Mouse (Mus musculus): ENCODE results near the gene Spib.

Gene Spib

GRCm38 (mm10) chr7:44531946-44532732 is at the start of gene Spib:
Gene Spib (minus strand): TSS chr7:44532071.
- no peak for DNase-seq

GRCm38 (mm10) chr7:44581637-44582036 is 49.8 kb upstream of the Spib start:
- peak; percentile 71 for DNase-seq

GRCm38 (mm10) chr7:44576333-44576844 is 44.5 kb upstream of the Spib start:
- peak; percentile 73 for DNase-seq

DNA sequence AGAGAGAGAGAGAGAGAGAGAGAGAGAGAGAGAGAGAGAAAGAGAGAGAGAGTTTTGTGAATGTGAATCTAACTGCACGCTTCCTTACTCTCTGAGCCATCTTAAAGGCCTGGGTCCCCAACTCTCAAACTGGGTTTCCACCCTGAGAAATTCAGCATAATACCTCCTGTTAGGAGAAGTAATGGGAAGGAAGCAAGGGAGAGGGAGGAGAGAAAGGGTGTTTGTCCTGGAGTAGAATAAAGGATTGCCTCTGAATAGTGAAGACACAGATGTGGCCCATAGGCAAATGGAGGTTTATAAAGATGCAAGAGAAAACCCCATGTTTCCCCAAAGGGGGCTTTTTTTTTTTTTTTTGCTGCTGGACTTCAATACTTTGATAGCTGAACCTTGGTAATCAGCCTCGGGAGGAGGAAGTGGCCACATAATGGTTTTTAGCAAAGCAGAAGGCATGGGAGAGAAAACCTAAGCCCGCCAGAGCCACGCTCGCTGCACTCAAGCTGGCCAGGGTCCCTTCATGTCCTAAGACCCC is 41.1 kb upstream of the Spib start:
- no peak for DNase-seq

DNA sequence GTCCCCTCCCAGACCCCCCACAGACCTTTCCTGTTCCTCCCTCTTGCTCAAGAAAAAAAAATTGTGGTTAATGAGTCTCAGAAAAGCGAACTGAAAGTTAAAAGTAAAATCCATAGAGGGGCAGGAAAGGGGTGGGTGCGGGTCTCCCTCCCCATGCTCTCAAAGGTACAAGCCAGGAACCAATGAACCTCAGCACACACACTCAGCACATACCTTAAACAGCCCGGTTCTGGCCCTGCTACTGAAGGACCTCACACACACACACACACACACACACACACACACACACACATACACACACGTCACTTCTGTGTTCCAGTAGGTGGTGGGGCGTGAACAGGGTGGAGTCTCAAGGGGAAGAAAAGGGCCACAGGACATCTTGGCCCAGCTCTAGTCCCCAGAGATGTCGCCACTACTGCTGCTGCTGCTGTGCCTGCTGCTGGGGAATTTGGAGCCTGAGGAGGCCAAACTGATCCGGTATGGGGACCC is 40.4 kb upstream of the Spib start, which contains the start of gene Napsa:
TSS of gene Napsa (plus strand) at position 168 of the 489 bp plus-strand sequence.
- DNase-seq: peak; percentile 91

- DNase-seq: no peak
These were observed 39.9 kb upstream of the Spib start for GRCm38 (mm10) chr7:44571811-44572210.

GRCm38 (mm10) chr7:44570989-44571388 is 39.1 kb upstream of the Spib start:
- no peak for DNase-seq

DNA sequence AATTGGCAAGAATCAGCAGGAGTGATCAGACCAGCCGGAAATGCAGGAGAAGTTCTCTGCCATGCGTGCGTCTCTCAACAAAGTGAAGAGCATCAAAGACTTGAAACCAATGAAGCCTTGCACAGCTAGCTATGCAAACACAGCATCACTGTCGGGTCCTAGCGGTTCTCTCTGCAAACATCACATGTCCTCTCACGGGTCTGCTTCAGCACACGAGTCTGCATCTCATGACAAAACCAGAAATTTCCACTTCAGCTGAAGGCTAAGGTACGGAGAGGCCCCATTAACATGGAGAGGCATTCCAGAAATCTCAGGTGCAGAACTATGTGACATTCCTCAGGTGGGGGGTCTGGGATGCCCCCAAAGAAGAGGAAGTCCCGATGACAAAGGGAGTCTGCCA is 36.9 kb upstream of the Spib start:
- DNase-seq: no peak

DNA sequence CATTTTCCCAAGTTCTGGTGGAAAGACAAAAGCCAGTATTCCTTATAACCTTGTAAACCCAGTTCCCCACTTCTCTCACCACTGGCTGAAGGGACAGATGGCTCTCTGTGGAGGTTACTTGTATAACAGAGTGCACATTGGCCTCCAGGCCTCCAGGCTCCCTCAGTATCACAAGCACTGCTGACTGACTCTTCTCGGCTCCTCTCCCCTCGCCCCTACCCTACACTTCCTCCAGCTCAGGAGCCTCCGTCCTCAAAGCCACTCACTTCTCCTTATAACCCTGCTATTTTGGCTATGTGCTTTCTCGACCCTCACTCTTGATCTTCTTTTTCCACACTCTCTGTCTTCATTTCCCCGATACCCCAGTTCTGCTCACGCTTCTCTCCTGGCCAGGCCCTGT is 33.5 kb upstream of the Spib start:
- peak; percentile 54 for DNase-seq

DNA sequence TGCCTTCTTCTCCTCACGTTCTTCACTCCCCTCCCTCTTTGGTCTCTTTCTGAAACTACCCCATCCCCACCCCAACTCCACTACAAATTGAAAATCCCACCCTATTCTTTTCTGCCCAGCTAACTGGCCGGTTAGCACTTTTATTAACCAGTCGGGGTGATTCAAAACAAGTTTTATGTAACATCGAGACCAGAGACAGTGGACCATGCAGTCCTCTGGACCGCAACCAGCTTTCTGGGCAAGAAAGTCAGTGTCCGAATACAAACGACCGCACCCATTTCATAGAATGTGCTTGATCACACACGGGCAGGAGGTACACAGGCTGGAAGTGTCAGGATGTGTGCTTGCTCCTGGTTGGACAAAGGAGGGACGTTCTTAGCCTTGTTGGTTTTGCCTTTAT is 32.6 kb upstream of the Spib start:
- DNase-seq: peak; percentile 64

DNA sequence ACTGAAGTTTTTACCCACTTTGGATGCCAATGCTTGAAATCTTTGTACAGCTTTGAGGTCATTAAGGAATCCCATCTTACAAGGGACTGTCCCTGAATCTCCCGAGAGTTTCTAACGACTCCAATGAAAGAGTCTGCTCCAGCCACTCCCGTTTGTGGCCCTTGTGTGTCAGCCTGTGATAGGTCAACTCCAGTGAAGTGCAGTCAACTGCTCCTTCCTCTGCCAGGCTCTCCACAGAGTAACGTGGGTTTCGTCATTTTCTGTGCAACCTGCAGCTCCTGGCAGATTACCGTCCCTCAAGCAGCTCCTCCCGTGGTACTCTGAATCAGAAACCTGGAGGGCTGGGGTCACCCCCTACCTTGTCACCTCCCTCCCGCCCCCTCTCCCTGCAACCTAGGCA is 31.4 kb upstream of the Spib start:
- DNase-seq: peak; percentile 45

GRCm38 (mm10) chr7:44560435-44561400 is 28.8 kb upstream of the Spib start:
- no peak for DNase-seq

DNA sequence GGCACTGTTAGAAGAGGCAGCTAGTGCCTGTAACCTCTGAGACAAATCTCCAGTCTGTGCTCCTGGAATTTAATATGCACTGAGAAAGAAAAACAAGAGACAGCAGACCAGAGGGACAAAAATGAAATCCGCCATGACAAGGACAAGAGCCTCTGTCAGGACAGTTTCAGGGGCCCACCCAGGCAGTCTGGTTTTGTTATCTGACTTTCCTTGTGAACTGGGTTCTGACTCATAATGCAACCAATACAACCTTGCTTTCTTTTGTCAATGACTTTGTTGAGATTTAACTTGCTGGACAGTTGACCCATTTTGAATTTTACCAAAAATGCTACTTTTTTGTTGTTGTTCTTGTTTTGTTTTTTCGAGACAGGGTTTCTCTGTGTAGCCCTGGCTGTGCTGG is 25.8 kb upstream of the Spib start:
- DNase-seq: peak; percentile 51

DNA sequence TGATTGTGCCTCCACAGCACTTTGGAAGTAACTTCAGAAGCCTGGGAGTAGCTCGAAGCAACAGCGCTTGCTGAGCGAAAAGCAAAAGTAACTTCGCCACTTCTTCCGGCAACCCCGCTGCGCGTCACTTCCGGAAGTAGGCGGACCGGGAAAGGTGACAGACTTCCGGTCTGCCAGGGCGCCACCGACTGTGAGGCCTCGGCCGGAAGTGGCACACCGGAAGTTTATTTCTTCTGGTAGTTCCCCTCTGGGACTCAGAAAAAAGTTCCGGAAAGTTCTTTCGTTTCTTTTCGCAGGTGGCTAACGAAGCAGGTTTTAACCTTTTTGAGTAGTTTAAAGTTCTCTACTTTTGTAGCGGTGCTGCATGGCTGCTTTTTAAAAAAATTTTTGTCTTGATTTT is 22.0 kb upstream of the Spib start, which contains the start of gene Nr1h2:
TSS of gene Nr1h2 (minus strand) at position 126 of the 400 bp plus-strand sequence.
- peak; percentile 99 for DNase-seq

- peak; percentile 98 for DNase-seq
These were observed 21.4 kb upstream of the Spib start for GRCm38 (mm10) chr7:44553196-44553764.

DNA sequence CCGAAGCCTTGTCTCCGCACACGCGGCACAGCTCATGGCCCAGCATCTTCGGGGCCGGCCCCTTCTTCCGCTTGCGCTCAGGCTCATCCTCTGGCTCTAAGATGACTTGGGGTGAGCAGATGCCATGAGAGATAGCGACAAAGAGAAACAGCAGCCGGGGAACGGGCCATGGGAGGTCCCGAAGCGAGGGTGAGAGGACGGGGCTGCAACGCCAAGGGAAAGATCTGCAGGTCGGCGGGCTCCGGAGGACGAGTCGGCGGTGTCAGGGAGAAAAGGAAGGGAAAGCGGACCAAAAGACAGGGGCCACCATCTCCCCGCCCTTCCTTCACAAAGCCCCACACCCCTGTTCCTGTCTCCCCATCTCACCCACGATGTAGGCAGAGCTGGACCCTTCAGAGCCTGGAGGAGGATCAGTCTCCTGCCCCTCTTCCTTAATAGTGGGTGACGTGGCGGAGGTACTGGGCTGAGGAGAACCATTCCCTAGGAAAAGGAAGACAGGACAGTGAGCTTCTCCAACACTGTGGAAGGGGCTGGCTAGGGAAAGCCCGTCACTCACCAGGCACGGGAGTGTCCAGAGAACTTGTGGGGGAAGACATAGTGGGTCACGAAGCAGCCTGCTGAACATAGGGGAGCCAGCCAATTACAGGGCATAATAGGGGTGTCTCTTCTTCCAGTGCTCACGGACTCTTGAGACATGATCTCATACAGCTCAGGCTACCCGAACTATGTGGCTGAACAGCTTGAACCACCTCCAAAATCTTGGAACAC is 20.5 kb upstream of the Spib start:
- DNase-seq: peak; percentile 93

DNA sequence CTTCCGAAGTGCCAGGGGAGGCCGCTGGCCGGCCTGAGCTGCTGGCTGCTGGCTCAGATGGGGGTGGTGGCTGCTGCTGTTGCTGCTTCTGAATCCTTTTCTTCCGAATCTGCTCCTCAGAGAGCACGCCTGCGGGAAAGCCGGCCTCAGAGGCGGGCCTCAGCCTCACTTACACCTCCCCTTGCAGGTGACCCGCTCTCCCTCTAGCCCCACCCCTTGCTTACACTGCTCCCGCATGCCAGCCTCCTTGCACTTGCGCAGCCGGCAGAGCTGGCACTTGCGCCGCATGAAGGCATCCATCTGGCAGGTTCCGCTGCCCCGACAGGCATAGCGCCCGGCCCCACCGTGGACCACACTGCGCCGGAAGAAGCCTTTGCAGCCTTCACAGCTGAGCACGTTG is 19.9 kb upstream of the Spib start:
- peak; percentile 89 for DNase-seq

DNA sequence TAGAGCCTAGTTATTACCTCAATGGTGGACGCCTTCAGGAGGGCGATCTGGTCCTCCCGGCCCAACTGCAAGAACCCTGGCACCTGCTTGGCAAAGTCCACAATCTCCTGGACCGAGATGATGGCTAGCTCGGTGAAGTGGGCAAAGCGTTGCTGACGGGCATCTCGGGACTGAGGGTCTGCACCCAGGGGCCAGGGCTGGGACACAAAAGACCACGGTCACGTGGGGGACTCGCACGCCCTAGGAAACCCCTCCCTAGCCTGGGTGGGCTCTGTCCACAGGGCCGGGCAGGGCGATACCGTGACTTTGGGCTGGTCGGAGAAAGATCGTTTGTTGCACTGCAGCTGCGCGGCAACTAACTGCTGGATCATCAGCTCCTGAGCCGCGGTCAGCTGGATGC is 19.4 kb upstream of the Spib start:
- DNase-seq: peak; percentile 91

DNA sequence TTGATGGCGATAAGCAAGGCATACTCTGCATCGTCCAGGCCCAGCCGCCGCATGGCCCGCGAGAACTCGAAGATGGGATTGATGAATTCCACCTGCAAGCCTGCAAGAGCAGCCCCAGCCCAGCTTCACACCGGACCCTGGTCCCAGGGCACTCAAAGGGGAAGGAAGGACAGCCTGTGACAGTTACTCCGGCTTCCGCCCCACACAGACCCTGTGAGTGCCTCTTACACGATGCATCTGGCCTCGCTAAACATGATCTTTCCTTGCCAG is 18.5 kb upstream of the Spib start:
- peak; percentile 88 for DNase-seq

- DNase-seq: peak; percentile 94
These were observed 17.9 kb upstream of the Spib start for GRCm38 (mm10) chr7:44549621-44550408.

DNA sequence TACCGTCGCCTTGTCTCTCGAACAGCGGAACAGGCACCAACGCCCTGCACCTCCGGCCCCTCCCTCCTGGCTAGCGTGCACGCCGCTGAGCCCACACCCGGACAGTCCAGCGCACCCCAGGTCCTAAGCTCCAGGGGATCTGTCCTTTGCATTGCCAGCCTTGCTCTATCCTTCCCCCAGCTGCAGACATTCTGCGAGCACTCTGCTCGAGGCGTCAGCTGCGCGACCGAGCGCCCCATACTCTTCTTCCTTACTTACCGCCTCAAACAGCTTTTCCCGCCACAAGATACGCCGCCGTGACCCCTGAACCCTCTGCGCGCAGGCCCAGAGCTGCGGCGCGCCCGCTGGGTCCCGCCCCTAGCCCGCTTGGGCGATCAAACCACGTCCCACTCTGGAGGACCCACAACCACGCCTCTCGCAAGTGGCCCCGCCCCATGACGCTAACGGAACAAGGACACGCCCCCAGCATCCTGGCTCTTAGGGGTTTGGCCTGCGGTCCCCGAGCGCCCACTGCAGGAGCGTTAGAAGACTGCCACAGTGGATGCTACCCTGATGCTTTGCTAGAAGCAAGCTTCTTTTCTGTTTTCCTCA is 16.7 kb upstream of the Spib start, which contains the start of gene Pold1:
TSS of gene Pold1 (minus strand) at position 353 of the 591 bp plus-strand sequence.
- DNase-seq: peak; percentile 100

All from heart, adult 11 months (tissue).